Mouse (Mus musculus): ENCODE measurements at regions not wholly inside any gene's neighbourhood (a gene's known extent, or its start where the extent isn't known, plus 50 kb on each side); places are given as distances from the start of the nearest gene placed in this dataset.
"Not testable (repeated sequence)": the region's sequence is repeated elsewhere in the genome, so short reads cannot be mapped to it uniquely, and the experiment has no call there.

DNA sequence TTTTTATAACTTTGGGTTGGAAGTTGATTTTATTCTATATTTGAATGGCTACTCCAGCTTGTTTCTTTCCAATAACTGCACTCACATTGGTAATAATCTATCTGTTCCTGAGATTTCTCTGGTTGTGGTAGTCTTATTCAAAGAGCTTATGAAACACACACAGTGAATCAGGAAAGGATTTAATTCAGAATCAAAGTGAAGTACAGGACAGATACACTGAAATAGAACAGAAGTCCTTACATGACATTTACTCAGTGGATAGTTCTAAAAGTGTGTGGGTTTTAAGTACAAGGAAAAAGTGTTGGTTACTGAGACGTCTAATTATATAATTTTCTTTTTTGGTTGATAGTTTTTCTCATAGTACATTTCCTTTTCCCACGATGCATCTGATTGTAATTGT lies 859.7 kb downstream of the Rpia start:
- in situ Hi-C loops (cut with MboI, MseI) = no loop called here

DNA sequence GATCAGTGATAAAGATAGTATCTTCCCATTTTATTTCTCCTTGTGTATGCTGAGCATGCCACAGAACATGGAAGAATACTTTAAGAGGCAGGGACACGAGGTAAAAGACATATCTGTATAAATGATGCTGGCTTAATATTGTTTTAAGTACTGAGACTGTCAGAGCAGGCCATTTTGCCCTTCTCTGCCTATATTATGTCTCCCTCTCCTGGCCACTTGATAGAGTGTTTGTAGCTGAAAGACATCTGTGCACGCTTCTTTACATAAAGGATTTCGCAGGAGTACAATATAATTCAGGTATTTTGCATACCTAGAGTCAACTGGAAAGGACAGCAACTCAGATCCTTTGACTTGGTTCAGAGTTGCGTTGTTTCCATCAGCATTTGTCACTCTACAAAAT lies 877.3 kb downstream of the Rpia start:
- in situ Hi-C loops (cut with MboI, MseI) = no loop called here

DNA sequence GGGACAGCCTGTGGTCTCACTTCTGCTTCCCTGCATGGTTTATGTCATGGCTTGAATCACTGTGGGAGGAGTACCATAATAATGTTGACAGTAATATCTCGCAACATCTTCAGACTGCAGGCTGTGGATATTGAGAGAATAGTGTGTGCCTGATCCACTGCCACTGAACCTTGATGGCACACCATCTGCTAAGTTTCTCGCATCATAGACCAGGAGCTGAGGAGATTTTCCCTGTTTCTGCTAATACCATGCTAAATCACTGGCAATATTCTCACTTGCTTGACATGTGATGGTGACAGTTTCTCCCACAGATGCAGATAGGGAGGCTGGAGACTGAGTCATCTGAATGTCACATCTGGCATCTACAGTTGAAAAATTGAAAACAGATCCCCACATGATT lies 912.7 kb downstream of the Rpia start:
- in situ Hi-C loops (cut with MboI, MseI) = no loop called here

DNA sequence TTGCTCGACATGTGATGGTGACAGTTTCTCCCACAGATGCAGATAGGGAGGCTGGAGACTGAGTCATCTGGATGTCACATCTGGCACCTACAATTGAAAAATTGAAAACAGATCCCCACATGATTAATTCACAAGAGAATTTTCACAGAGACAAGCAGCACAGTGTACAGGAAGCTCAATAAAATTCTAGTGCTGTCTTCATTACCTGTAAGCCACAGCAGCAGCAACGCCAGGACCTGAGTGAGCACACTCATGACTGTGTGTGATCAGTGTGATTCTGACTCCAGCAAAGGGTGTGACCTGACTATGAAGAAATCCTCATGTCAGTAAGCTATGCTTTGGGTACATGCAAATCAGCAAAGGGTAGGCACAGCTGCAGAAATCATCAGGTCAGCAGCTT lies 933.4 kb downstream of the Rpia start:
- in situ Hi-C loops (cut with MboI, MseI) = not testable (repeated sequence)

DNA sequence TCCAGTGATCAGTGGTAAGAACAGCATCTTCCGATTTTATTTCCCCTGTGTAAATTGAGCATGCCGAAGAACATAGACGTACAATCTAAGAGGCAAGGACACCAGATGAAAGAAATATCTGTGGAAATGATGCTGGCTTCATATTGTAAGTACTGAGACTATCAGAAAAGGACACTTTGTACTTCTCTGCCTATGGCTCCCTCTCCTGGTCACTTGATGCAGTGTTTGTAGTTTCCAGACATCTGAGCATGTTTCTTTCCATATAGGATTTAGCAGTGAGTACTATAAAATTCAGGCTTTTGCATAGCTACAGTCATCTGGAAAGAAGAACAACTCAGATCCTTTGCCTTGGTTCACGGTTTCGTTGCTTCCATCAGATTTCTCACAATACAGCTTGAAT lies 963.4 kb downstream of the Rpia start:
- in situ Hi-C loops (cut with MboI, MseI) = not testable (repeated sequence)

DNA sequence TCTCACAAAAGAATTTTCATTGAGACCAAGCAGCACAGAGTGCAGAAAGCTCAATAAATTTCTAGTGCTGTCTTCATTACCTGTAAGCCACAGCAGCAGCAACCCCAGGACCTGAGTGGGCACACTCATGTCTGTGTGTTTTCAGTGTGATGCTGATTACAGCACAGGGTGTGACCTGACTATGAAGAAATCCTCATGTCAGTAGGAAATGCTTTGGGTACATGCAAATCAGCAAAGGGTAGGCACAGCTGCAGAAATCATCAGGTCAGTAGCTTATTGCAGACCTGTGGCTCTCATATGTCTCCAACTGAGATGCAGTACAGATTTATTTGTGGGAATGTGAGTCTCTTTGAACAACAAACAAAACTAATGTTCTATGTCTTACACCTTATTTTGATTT lies 977.1 kb downstream of the Rpia start:
- in situ Hi-C loops (cut with MboI, MseI) = not testable (repeated sequence)

DNA sequence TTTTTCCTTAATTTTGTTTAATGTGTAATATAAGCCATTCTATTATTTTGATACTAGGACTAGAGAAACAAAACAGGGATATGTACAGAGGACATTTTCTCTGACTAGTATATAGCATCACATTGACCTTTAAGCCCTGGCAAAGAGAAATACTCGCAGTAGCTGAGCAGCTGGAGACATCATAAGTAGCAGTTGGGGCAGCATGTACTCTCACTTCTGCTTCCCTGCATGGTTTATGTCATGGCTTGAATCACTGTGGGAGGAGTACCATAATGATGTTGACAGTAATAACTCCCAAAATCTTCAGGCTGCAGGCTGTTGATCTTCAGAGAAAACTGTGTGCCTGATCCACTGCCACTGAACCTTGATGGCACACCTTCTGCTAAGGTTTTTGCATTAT lies 977.7 kb downstream of the Rpia start:
- in situ Hi-C loops (cut with MboI, MseI) = not testable (repeated sequence)

DNA sequence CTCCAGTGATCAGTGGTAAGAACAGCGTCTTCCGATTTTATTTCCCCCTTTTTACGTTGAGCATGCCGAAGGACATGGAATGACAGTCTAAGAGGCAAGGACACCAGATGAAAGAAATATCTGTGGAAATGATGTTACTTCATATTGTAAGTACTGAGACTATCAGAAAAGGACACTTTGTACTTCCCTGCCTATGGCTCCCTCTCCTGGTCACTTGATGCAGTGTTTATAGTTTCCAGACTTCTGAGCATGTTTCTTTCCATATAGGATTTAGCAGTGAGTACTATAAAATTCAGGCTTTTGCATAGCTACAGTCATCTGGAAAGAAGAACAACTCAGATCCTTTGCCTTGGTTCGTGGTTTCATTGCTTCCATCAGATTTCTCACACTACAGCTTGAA lies 1011.7 kb downstream of the Rpia start:
- in situ Hi-C loops (cut with MboI, MseI) = not testable (repeated sequence)

DNA sequence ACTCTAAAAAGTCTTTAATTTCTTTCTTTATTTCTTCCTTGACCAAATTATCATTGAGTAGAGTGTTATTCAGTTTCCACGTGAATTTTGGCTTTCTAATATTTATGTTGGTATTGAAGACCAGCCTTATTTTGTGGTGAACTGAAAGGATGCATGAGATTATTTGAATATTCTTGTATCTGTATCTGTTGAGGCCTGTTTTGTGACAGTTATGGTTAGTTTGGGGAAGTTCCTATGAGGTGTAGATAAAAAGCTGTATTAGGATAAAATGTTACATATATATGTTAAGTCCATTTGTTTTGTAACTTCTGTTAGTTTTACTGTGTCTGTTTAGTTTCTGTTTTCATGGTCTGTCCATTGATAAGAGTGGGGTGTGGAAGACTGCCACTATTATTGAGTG lies 1014.7 kb downstream of the Rpia start:
- in situ Hi-C loops (cut with MboI, MseI) = loop anchor here in 1 of 2 experiments (5.0 kb wide), 1 partner anchor 45 kb away; no protein-coding TSS in a partner anchor

DNA sequence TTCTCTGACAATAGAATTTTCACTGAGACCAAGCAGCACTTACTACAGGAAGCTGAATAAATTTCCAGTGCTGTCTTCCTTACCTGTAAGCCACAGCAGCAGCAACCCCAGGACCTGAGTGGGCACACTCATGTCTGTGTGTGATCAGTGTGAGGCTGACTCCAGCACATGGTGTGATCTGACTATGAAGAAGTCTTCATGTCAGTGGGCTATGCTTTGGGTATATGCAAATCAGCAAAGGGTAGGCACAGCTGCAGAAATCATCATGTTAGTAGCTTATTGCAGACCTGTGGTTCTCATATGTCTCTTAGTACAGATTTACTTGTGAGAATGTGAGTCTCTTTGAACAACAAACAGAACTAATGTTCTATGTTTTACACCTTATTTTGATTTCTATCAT lies 1027.2 kb downstream of the Rpia start:
- in situ Hi-C loops (cut with MboI, MseI) = no loop called here

DNA sequence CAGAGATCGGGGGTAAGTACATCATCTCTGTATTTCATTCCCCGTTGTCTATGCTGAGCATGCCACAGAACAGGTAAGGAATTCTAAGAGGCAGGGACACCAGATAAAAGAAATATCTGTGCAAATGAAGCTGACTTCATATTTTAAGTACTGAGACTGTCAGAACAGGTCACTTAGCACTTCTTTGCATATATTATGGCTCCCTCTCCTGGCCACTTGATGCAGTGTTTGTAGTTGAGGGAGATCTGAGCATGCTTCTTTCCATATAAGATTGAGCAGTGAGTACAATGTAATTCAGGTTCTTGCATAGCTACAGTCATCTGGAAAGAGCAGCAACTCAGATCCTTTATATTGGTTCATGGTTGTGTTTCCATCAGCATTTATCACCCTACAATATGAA lies 1033.4 kb downstream of the Rpia start:
- in situ Hi-C loops (cut with MboI, MseI) = no loop called here

DNA sequence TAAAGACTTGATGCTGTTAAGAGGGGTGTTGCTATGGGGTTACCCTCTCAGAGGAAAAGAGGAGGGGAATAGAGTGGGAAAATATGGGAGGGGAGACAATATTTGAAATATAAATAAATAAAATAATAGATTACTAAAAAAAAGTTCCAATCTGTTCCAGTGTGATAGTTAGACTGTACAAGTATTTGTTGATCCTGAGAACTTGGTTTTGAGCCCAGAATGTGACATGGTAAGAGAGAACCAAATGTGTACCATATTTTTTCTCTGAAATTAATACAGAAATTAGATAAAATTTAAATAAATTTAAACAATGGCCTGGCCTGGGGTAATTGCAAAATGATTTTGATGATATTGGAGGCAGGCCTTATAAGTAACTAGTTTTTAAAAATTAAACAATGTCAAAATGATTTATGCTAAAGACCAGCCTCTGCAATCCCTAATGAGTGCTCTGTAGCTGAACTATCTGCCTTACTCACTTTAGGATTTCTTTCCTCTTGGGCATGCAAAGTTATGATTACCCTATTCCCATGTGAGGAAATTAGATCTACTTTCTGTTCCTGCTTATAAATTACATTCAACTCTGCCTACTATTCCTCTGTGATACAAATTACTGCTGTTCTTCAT lies 1052.9 kb downstream of the Rpia start:
- in situ Hi-C loops (cut with MboI, MseI) = no loop called here

DNA sequence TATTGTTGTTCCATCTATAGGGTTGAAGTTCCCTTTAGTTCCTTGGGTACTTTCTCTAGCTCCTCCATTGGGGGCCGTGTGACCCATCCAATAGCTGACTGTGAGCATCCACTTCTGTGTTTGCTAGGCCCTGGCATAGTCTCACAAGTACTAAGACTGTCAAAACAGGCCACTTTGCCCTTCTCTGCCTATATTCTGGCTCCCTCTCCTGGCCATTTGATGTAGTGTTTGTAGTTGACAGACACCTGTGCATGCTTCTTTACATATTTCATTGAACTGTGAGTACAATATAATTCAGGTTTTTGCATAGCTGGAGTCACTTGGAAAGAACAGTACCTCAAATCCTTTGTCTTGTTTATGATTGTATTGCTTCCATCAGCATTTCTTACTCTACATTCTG lies 1059.2 kb downstream of the Rpia start:
- in situ Hi-C loops (cut with MboI, MseI) = not testable (repeated sequence)

DNA sequence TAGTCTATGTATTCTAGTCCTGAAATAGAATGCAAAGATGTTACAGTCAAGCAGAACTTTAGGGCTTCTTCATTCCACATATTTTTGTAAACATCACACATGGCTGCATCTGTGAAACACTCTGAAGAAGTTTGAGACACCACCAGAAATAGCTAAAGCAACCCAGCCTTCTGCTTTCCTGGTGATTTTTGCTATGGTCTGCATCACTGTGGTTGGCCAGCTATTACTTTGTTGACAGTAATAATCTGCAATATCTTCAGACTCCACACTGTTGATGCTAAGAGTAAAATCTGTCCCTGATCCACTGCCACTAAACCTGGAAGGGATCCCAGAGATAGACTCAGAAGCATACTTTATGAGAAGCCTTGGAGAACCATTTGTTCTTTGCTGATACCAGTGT lies 1065.7 kb downstream of the Rpia start:
- in situ Hi-C loops (cut with MboI, MseI) = loop anchor here in 1 of 2 experiments (10.0 kb wide), 1 partner anchor 1492 kb away; no protein-coding TSS in a partner anchor

DNA sequence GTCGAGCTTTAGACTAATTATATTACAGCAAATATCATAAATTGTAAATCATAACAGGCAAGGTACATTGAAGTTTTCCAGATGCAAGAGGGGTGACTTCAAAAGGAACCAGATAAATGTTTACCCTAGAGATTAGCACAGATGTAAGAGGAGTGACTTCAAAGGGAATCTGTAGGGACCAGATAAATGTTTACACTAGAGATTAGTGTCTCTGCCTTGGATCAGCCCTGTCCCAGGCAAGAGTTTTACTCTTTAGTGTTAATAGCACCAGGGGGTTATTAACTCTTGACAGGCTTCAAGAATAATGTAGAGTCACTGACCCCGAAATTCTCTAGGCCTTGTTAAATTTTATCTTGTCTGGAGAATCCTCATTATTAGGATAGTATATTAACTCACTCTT lies 1089.2 kb downstream of the Rpia start:
- in situ Hi-C loops (cut with MboI, MseI) = not testable (repeated sequence)

DNA sequence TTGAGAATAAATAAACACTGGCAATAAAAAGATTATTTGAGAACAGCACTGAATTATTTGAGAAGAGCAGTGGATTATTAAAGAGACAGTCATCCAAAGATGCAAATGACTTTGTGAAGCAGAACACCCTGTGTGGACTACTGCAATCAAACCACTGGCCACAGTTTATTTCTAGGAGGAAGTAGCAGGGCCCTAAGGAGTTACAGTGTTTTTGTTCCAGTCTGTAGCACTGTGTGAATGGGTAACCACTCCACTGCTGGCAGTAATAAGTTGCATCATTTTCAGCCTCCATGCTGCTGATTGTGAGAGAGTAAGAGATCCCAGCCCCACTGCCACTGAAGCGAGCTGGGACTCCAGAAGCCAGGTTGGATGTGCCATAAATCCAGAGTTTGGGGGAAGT lies 1110.9 kb downstream of the Rpia start:
- in situ Hi-C loops (cut with MboI, MseI) = loop anchor here in 1 of 2 experiments (5.0 kb wide), 1 partner anchor 179 kb away; no protein-coding TSS in a partner anchor

DNA sequence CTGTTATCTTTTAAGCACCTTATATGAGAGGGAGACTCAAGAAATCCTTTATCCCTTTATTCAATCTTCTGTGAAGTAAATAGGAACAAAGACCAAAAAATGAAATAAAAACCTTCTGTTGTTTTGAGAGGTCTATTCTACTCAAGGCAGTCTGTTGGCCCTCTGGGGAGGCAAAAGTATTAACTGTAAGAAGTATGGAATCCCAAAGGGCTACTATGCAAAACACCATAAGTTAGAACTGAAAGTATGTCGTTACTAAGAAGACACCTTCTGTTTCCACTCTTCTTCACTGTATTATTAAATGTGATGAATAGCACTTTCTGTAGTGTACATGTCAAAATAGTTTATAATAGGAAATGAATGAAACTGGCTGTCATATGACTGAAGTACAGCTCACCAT lies 1129.6 kb downstream of the Rpia start:
- in situ Hi-C loops (cut with MboI, MseI) = not testable (repeated sequence)

Data from T-helper 17 cell (primary cell).